Mouse (Mus musculus) neural tube, embryonic 13.5 days (tissue): ENCODE data around the gene G0s2. TPM values are rescaled to one million over a fixed set of nuclear protein-coding genes. Genes with fewer than 3 reads are reported as not detected.

Experiments
- ATAC-seq: fragments of 200-750 bp; cut with Nextera tagmentation; 2 replicates; pipeline ENCODE4 v1.8.0; 2017; ENCODE audit warnings: low read depth, mild to moderate bottlenecking, moderate TSS enrichment, moderate library complexity
- H3K27ac ChIP-seq: fragments of 300-500 bp; sonication (generic); replicated peaks from 2 replicates; pipeline ENCODE4 v1.5.1; 2015; ENCODE audit warnings: moderate library complexity, mild to moderate bottlenecking, inconsistent platforms
- H3K27me3 ChIP-seq: fragments of 300-500 bp; sonication (generic); 2 replicates; pipeline ENCODE4 v1.6.1; 2015; ENCODE audit warnings: mild to moderate bottlenecking, inconsistent platforms
- H3K36me3 ChIP-seq: fragments of 300-500 bp; sonication (generic); 2 replicates; pipeline ENCODE4 v1.6.1; 2015; ENCODE audit warnings: mild to moderate bottlenecking, inconsistent platforms
- H3K4me1 ChIP-seq: fragments of 300-500 bp; sonication (generic); replicated peaks from 2 replicates; pipeline ENCODE4 v1.6.1; 2015; ENCODE audit warnings: inconsistent platforms
- H3K4me2 ChIP-seq: fragments of 300-500 bp; sonication (generic); 2 replicates; pipeline ENCODE4 v1.6.1; 2015; ENCODE audit warnings: inconsistent platforms, mild to moderate bottlenecking, moderate library complexity
- H3K4me3 ChIP-seq: fragments of 300-500 bp; sonication (generic); 2 replicates; pipeline ENCODE4 v1.5.1; 2015; ENCODE audit warnings: mild to moderate bottlenecking, inconsistent platforms
- H3K9ac ChIP-seq: fragments of 300-500 bp; sonication (generic); 2 replicates; pipeline ENCODE4 v1.6.1; 2015; ENCODE audit warnings: moderate library complexity, mild to moderate bottlenecking, inconsistent platforms
- H3K9me3 ChIP-seq: fragments of 300-500 bp; sonication (generic); 2 replicates; pipeline ENCODE4 v1.6.1; 2016; ENCODE audit warnings: inconsistent platforms
- WGBS: fragments of 180-500 bp; shearing (Covaris S2); methylation state at CpG from one replicate; pipeline ENCODE4 v1.1.7; 2015; 5-methylcytosine and 5-hydroxymethylcytosine counted together
- polyA plus RNA-seq: library from polyadenylated mRNA; unstranded; fragments of >200 nt; fragmentation: Nextera tagmentation; extraction: Ambion mirVana; gene quantifications from 2 replicates; pipeline ENCODE4 v1.2.1, GENCODE M21; 2015

G0s2 gene
- polyA plus RNA-seq, 1 experiment from 2014 or later = 6.7 TPM

DNA sequence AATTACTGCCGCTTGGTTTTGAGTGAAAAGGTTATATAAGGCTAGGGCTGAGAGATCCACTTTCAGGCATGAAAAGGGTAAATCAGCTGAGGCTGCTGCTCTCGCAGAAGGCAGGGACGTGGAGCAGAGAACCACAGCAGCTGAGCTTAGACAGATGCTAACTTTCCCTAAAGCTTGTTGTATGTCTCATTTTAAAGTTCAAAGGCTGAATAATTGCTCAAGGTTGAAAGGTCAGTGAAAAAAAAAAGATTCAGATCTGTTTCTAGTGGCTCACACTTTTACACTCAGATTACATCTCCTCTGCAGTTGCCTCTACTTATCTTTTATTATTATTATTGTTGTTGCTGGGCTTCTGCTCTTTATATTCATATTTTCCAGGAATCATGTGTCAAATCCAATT is 47.5 kb downstream of the G0s2 start:
- 18% methylated on average over 3 of the region's 3 CpGs for WGBS
- ATAC-seq = no peak

More for the DNA sequence above, 47.5 kb downstream of the G0s2 start:
- Histone ChIP-seq H3K4me2 (no peak overlapping the region), H3K9me3 (no peaks in the 10 kb centered on the region), H3K4me1 (no peaks in the 10 kb centered on the region), H3K9ac (no peak overlapping the region), H3K36me3 (no peaks in the 10 kb centered on the region), H3K27me3 (no peaks in the 10 kb centered on the region), H3K27ac (no peak overlapping the region), H3K4me3 (no peak overlapping the region)

Other genes starting within 250 kb of the G0s2 start
- gene Syt14, start 237.4 kb downstream of the G0s2 start, polyA plus RNA-seq = 5.6 and 6.5 TPM in 2 replicates
- gene Diexf, start 142.9 kb downstream of the G0s2 start, polyA plus RNA-seq = 6.4 and 8.9 TPM in 2 replicates
- gene Irf6, start 120.1 kb downstream of the G0s2 start, polyA plus RNA-seq = 0.91 and 1.2 TPM in 2 replicates
- gene A130010J15Rik, start 105.2 kb downstream of the G0s2 start, polyA plus RNA-seq = 13.3 and 15.8 TPM in 2 replicates
- gene Traf3ip3, start 71.5 kb downstream of the G0s2 start, polyA plus RNA-seq = 4.4 and 4.5 TPM in 2 replicates
- 0.50 and 0.74 TPM in 2 replicates for gene Lamb3, start 65.5 kb downstream of the G0s2 start, polyA plus RNA-seq
- not detected in 2 replicates for gene Hsd11b1, start 9.1 kb downstream of the G0s2 start, polyA plus RNA-seq
- gene Camk1g, start 97.1 kb upstream of the G0s2 start, polyA plus RNA-seq = 31.8 and 34.3 TPM in 2 replicates